Mouse (Mus musculus): ENCODE data around the gene Itgb1bp1.
A peak's percentile ranks its signal among the peaks of the same experiment; 100 is the strongest.

Itgb1bp1 gene

GRCm38 (mm10) chr12:21286243-21286622 is at the start of gene Itgb1bp1:
TSS of gene Itgb1bp1 (minus strand) at chr12:21286284.
- peak in 1 of 2 experiments; percentile 97 for DNase-seq (ENCODE audit: low spot score in 2 of 2)

- DNase-seq (ENCODE audit: low spot score in 2 of 2), result no peak
Observed at GRCm38 (mm10) chr12:21335869-21336268, 49.8 kb upstream of the Itgb1bp1 start.

- DNase-seq (ENCODE audit: low spot score in 2 of 2), result no peak
Observed at GRCm38 (mm10) chr12:21333766-21334165, 47.7 kb upstream of the Itgb1bp1 start.

DNA sequence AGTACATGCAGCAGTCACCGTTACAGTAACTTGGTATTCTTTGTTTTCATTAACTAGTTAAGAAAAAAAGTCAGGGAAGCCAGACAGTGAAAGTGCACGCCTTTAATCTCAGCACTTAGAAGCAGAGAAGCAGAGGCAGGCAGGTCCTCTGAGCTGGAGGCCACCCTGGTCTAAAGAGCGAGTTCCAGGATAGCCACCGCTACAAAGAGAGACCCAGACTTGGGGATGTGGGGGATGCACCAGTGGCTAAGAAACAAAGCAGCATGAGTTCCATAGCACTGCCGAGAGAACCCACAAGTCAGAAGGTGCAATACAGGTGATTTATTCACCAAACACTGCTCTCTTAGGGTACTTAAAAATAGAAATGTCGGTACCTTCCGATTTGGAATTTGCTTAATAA is 46.9 kb upstream of the Itgb1bp1 start:
- DNase-seq (ENCODE audit: low spot score in 2 of 2), result no peak

DNA sequence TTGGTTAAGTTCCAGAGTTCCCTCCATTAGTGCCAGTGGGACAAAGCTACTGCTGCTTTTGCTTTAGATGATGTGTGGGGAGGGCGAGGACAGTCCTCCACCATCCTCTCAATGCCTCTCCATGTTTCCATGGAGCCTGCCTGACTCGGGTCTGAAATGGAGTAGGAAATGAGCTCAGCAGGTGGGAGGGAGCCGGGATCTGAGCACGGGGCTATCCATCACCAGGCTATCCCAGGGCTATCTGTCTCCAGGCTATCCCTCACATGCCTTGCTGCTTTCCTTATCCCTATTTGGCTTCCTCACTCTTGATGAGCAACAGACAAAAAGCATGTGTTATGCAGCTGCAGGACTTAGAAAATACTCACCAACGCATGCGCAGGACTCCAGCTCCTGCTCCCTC is 45.6 kb upstream of the Itgb1bp1 start:
- no peak for DNase-seq (ENCODE audit: low spot score in 2 of 2)

DNA sequence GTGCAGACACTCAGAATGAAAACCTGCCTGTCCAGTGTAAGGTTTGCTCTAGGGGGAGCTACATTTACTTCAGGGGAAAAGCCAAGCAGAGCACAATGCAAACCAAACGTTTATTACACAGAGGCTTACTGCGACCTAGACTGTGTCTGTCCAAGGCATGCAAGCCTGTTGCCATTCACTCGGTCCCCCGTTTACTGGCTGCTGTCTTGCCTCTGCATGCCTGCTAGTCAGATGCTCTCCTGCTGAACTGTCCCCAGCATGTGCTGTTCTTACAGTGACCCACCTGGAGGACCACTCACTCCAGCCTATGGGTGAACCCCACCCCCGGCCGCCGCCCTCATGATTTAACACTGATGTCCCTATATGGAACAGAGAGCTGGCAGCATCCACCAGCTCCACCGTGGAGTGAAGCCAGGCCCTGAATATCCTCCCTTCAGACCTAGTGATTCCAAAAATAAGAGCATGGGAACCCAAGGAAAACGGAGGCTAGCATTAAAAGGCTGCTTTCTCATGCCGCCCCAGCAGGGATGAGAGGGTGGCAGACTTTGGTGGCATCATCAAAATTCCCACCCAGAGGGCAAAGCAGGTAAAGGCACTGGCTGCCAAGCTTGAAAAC is 45.0 kb upstream of the Itgb1bp1 start:
- no peak for DNase-seq (ENCODE audit: low spot score in 2 of 2)

DNA sequence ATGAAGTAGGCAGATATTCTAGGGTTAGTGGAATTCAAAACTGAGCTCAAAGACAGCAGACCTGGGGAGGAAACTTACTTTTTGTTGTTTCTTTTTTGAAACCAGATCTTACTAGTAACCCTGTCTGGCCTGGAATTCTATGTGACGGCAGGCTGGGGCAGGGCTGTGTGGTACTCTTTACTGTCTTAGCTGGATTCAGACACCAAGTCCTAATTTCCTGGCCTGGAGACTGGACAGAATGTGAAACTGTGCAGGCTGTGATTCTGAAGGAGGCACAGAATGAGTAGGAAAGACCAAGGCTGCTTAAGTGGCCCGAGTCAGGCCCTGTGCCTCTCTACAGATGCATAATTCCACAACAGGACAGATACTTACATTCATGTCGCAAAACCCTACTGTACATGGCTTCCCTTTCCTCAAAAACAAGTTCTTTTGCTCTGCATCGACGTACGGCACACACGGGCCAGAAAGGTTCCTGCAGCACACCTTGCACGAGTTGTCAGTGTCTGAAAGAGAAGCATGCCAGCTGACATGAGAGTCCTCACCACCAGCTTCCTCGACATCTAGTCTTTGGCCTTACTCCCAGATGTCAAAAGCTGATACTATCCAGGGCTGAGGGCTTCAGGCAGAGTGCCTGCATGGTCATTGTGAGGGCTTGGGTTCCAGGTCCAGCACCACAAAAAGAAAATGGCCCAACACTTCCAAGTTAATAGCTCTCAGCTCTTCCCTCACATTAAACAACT is 43.7 kb upstream of the Itgb1bp1 start:
- no peak for DNase-seq (ENCODE audit: low spot score in 2 of 2)

- no peak for DNase-seq (ENCODE audit: low spot score in 2 of 2)
Observed at GRCm38 (mm10) chr12:21326325-21326724, 40.2 kb upstream of the Itgb1bp1 start.

- DNase-seq (ENCODE audit: low spot score in 2 of 2), result no peak
Observed at GRCm38 (mm10) chr12:21325266-21325665, 39.2 kb upstream of the Itgb1bp1 start.

- no peak for DNase-seq (ENCODE audit: low spot score in 2 of 2)
Observed at GRCm38 (mm10) chr12:21324101-21324500, 38.0 kb upstream of the Itgb1bp1 start.

DNA sequence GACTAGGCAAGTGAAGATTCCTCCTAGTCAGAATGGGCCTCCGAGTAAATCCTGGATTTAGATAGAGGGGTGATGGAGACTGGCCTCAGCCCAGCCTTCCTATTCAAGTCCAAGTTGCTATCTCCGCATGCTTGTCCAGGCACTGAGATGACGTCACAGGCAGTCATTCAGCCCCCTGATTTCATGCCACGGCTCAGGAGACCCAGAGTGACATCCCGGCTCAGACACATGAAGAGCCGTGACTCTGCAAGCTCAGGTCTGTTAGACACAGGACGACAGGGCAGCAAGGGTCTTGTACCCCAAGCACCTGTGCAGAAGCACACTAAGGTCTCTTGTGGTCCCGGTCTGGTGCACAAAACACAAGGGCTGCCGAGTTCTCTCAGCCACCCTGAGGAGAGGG is 36.8 kb upstream of the Itgb1bp1 start:
- DNase-seq (ENCODE audit: low spot score in 2 of 2), result no peak

DNA sequence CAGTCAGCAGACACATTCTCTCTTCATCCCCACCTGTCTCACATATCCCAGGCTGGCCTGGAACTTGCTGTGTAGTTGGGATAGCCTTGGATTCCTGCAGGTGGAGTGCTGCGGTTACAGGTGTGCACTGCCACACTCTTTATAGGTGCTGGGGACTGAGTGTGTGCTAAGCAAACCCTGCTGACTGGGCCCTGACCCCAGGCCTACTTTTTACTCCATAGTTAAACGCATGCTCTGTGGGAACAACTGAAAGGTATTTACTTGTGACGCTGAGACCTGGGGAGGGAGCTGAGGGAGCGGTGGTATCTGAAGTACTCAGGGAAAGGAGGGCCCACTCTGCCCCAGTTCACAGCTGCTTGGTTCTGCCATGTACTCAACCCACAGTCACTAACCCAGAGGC is 36.2 kb upstream of the Itgb1bp1 start:
- no peak for DNase-seq (ENCODE audit: low spot score in 2 of 2)

DNA sequence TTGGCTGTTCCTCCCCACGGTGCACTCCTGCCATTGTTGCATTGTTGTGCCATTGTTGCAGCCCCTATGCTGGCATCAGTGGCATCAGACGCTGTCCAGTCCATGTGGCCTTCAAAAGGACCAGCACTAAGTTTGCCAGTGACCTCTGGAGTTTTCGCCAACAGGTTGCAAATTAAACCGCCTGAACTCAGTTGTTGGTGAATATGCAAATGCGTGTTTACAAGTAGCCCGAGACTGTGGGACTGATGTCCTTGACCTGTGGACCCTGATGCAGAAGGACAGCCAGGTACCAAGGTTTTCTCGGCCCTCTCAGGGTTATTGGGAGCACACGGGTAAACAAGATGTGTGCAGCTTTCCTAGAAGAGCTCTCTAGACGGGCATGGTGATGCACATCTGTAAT is 35.1 kb upstream of the Itgb1bp1 start:
- DNase-seq (ENCODE audit: low spot score in 2 of 2), result no peak

DNA sequence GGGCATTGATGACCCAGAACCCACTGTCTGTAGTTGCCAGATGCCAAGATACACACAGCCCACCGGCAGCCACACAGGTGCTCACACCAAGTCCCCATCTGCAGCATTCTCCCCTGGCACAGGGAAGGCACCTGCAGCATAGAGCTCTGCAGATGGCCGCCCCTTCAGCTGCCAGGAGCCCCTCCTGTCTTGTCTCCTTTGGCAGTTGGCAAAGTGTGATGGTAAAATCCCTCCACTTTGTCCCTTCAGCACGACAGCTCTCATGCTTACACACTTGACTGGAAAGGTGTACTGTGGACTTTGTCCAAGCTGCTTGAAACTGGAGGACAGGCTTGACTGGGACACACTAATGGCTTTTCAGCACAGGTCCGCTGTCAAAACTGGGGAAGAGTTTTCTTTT is 34.2 kb upstream of the Itgb1bp1 start:
- DNase-seq (ENCODE audit: low spot score in 2 of 2), result no peak

DNA sequence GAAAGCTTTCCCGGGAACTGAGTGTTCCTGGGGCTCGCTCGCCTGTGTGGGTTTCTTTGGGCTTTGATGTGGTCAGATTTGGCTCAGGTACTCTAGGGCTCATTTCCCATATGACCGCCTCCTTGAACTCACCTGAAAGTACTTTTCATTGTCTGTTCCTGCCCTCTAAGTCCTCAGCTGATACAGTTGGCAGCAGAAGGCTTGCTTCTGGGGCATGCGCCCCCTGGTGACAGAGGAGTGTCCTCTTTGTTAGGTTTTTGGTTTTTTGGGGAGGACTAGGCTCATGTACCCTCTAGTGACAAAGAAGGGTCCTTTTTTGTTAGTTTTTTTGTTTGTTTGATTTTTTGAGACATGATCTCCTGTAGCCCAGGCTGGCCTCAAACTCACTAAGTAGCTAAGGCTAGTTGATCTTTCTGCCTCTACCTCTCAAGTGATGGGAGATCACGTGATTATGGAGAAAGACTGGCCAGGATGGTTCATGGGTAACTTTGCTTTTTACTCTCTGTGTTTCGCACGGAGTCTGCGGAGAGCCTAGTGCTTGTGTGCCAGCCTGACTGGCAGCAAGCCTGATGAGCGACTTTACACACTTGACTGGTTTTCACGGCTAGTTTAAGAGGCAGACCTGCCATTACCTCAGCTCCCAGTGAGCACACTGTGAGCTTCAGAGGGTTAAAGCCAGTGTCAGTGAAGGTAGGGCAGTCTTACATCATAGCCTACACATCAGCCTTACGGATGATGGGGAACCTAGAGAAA is 32.2 kb upstream of the Itgb1bp1 start:
- peak in 1 of 2 experiments; percentile 43 for DNase-seq (ENCODE audit: low spot score in 2 of 2)

DNA sequence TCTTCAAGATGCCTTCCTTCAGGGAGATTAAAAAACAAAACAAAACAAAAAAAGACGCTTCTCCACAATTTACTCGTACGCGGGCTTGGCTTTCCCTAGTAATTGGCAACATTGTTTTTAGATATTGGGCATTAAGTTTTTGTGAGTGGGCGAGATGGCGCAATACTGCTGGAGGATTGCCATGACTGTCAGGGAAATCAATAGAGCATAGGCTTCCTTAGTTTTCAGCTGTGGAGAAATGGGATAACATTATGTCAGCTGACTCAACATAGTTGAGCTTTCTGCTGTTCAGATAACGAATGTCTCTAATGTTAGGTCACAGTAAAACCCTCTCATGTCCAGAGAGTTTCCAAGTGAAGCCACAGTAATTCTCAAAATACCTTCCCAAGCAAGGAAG is 30.8 kb upstream of the Itgb1bp1 start:
- DNase-seq (ENCODE audit: low spot score in 2 of 2), result no peak

DNA sequence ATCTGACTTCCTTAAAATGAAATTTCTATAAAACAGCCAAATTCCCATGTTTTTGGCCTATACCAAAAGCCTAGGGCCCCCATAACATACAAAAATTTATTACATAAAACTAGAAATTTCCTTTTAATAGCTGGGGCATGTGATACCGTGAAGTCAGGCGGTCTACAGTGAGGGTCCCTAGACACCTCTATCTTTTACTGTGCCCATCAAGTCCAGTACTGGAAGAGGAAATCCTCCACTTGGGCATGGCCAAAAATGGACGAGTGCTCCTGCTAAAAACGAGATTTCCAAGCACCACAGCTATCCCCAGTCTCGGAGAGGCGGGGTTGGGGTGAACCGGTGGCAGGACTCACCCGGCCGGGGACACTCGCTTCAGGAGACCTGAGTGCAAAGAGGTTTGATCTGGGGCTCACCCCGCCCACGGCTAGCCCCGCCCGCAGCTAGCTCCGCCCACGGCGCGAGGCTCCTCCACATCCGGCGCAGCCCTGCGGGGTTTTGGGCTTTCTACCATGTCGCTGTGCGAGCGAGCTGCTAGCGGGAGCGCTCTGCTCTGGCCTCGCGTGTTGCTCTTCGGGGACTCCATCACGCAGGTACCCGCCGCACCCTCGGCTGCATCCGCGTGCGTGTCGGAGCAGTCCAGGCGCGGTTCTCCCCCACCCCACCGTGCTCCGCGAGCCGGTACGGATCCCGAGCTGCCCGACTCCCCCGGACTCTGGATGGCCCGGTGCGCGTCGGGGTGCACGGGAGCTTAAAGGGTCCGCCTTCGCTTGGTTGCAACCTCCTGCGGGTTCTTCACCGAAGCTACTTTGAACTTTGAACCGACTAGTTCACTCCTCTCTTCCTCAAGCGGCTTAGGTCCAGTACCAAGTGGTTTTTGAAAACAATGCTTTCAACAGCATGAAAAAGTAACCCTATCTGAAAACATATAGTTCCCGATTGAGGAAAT is 30.1 kb upstream of the Itgb1bp1 start, which contains the start of gene Iah1:
Gene Iah1, plus strand, starts transcription at position 467 of the 946 bp plus-strand sequence.
- DNase-seq (ENCODE audit: low spot score in 2 of 2), result peak; percentile 76 to 90

DNA sequence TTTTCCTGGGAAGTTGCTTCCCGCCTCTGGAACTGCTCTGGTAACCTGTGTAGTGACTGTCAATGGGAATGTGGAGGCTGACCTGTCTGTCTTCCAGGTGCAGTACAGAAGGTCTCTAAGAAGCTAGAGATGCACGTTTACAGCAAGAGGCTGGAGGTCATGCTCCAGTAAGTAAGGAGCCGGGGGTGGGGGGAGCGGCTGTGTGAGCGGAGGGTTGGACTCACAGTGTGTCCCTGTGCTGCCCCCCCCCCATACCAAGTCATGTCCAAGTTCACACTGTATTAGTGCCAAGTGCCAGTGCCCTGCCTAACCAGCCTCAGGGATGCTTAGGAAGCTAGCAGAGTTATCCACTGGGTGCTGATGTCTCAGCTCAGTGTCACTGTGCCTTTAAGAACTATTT is 26.1 kb upstream of the Itgb1bp1 start:
- no peak for DNase-seq (ENCODE audit: low spot score in 2 of 2)

- DNase-seq (ENCODE audit: low spot score in 2 of 2), result no peak
Observed at GRCm38 (mm10) chr12:21306721-21307120, 20.6 kb upstream of the Itgb1bp1 start.

GRCm38 (mm10) chr12:21305741-21306140 is 19.7 kb upstream of the Itgb1bp1 start:
- DNase-seq (ENCODE audit: low spot score in 2 of 2), result no peak

DNA sequence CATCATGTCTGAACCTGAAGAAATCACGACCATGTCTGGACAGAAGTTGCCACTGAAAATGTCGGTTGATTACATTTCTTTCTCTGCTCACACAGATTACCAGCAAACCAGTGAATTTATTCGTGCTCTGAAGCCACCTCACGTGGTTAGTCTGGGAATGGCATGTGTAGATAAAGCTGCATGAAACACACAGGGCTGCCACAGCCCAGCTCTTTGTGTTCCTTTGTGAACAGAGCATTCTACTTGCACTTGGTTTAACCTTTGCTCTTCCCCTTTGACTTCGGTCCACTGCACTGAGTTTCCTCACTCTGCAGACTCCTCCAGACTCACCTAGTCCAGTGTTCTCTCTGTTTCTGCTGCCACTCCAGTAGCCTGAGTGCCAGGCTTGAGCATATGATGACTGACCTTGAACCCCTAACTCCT is 16.3 kb upstream of the Itgb1bp1 start:
- no peak for DNase-seq (ENCODE audit: low spot score in 2 of 2)

DNA sequence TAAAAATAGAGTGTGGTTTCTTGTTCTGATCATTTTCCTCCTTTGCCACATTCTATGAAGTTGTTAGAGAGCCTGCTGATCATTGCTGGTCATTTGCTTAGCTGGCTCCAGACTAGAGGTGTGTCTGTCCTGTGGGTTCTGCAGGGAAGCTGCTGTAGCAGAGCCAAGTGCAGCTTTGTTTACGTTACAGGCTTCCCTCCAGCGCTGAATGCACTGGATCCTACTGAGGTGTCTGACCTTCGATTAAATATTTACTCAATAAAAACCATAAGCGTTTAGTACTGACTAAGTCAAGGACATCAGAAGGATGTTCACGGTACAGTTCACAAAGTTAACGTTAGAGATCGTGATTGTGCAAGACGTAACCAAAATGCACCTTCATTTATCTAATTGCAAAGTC is 15.8 kb upstream of the Itgb1bp1 start:
- no peak for DNase-seq (ENCODE audit: low spot score in 2 of 2)

Data from urinary bladder, adult 18-20 months (tissue).